Mouse (Mus musculus): ENCODE measurements around the gene Sytl2. TPM values are rescaled to one million over a fixed set of nuclear protein-coding genes. Genes with fewer than 3 reads are reported as not detected.

Gene Sytl2
- total and polyA plus RNA-seq, 3 experiments, result 0.85 TPM; not detected in 2

DNA sequence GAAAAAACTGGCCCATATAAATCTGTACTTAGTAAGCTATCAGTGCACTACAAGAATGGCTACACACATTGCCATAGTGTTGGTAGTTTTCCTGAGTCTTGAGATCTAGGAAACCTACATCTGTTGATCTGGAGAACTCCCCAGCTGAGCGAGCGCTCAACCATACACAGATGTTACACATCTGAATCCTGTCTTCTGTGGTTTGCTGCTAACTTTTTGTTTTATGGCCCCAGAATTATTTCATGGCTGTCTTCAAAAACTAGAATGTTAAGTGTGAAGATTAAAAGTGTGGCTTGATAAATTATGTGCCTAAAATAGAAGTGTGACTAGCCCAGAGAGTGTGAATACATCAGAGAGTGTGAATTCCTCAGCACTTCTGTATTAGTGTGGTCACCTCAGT lies 82.4 kb downstream of the Sytl2 start:
- DNase-seq (ENCODE audit: extremely low read depth), result no peak
- Histone ChIP-seq H3K9me3 (replicated peaks; ENCODE audit: low read length) (no peaks in the 10 kb centered on the region), H3K79me2 (replicated peaks; ENCODE audit: control insufficient read depth, extremely low read depth, insufficient read depth, poor library complexity, severe bottlenecking) (no peaks in the 10 kb centered on the region), H3K36me3 (replicated peaks in 1 of 2; ENCODE audit: control insufficient read depth in 1 of 2, insufficient read depth in 1 of 2, low read length in 1 of 2) (no peaks in the 10 kb centered on the region), H3K4me1 (ENCODE audit: control insufficient read depth in 1 of 2, insufficient read depth in 2 of 2) (no peaks in the 10 kb centered on the region), H3K9ac (ENCODE audit: insufficient read depth, low read depth) (no peak overlapping the region), H3K27me3 (replicated peaks) (peaks cover 2% of the 10 kb centered on the region), H3K4me2 (ENCODE audit: insufficient read depth, low read depth, poor library complexity, severe bottlenecking) (no peak overlapping the region), H3K4me3 (replicated peaks in 1 of 3; ENCODE audit: low read depth in 2 of 3, low read length in 2 of 3, poor library complexity in 1 of 3) (no peak overlapping the region), H3K27ac (ENCODE audit: insufficient read depth, low read depth) (no peak overlapping the region)
- in situ Hi-C loops (cut with MboI; ENCODE audit: low pct_ligation_motif_present, low pct_unique_long_range_greater_than_20kb, low sequenced_read_pairs) (no loop called here), dilution Hi-C loops (cut with MboI; ENCODE audit: extremely low pct_ligation_motif_present, extremely low pct_unique_long_range_greater_than_20kb, low sequenced_read_pairs) (no loop called here)
- TF ChIP-seq POLR2AphosphoS2 (IDR thresholded peaks at IDR 0.05; ENCODE audit: low read depth, low read length) (no peak), SMC3 (IDR thresholded peaks at IDR 0.05; ENCODE audit: low read depth, low read length) (no peak), ZC3H11A (IDR thresholded peaks at IDR 0.05; ENCODE audit: low read depth, low read length) (no peak), IRF4 (IDR thresholded peaks at IDR 0.05; ENCODE audit: low read depth, low read length) (no peak), POLR2A (IDR thresholded peaks at IDR 0.05; ENCODE audit: low read depth, low read length) (no peak), MAX (IDR thresholded peaks at IDR 0.05; ENCODE audit: low read length) (no peak), PAX5 (IDR thresholded peaks at IDR 0.05; ENCODE audit: low read length) (no peak), SIN3A (IDR thresholded peaks at IDR 0.05; ENCODE audit: low read length) (no peak), GABPA (IDR thresholded peaks at IDR 0.05; ENCODE audit: insufficient replicate concordance, low read depth, low read length) (no peak), EP300 (IDR thresholded peaks at IDR 0.05; ENCODE audit: low read length) (no peak), ZKSCAN1 (IDR thresholded peaks at IDR 0.05; ENCODE audit: borderline replicate concordance, low read depth, low read length) (no peak), HCFC1 (IDR thresholded peaks at IDR 0.05; ENCODE audit: low read depth, low read length) (no peak), MYC (IDR thresholded peaks at IDR 0.05; ENCODE audit: low read depth, low read length) (no peak), JUN (IDR thresholded peaks at IDR 0.05; ENCODE audit: insufficient read depth, low read depth, low read length) (no peak), JUND (conservative IDR thresholded peaks at IDR 0.05; ENCODE audit: low read depth, low read length) (no peak), TBP (conservative IDR thresholded peaks at IDR 0.05; ENCODE audit: low read depth, low read length) (no peak), RCOR1 (conservative IDR thresholded peaks at IDR 0.05; ENCODE audit: low read depth, low read length) (no peak)

DNA sequence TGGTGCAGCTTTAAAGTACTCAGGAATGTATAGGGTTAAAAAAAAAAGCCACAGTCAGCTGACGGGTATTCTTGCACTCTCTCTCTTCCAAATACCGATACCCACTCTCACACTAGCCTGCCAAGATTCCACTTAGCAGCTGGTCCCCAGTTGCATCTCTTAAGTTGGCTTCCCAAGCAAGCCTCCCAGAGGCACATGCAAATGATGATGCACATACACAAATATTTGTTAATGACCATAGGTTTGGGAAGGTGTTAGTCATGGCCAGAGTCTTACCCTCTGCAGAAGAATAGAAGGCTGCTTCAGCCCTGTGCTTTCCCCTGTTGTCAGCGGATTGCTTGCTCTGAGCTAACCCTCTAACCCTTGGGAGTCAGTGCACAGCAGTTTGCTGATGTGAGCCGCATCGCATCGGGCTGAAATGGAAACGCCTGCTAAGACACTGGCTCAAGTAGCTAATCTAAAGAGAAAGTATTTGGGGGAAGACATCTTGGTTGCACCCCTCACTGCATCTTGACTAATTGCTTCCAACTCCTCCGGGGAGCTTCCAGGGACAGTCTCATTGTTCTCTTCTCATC lies 84.9 kb downstream of the Sytl2 start:
- Histone ChIP-seq H3K4me2 (ENCODE audit: insufficient read depth, low read depth, poor library complexity, severe bottlenecking) (peak overlapping the region; percentile 2), H3K79me2 (replicated peaks; ENCODE audit: control insufficient read depth, extremely low read depth, insufficient read depth, poor library complexity, severe bottlenecking) (no peaks in the 10 kb centered on the region), H3K4me3 (replicated peaks in 1 of 3; ENCODE audit: low read depth in 2 of 3, low read length in 2 of 3, poor library complexity in 1 of 3) (no peak overlapping the region), H3K4me1 (ENCODE audit: control insufficient read depth in 1 of 2, insufficient read depth in 2 of 2) (no peaks in the 10 kb centered on the region), H3K9ac (ENCODE audit: insufficient read depth, low read depth) (peak overlapping the region; percentile 32; the same call in 1 of the 2 replicates), H3K27ac (ENCODE audit: insufficient read depth, low read depth) (no peak overlapping the region), H3K36me3 (replicated peaks in 1 of 2; ENCODE audit: control insufficient read depth in 1 of 2, insufficient read depth in 1 of 2, low read length in 1 of 2) (no peaks in the 10 kb centered on the region), H3K9me3 (replicated peaks; ENCODE audit: low read length) (no peaks in the 10 kb centered on the region), H3K27me3 (replicated peaks) (no peaks in the 10 kb centered on the region)
- dilution Hi-C loops (cut with MboI; ENCODE audit: extremely low pct_ligation_motif_present, extremely low pct_unique_long_range_greater_than_20kb, low sequenced_read_pairs), result no loop called here
- DNase-seq (ENCODE audit: extremely low read depth), result no peak
- no peak for TF ChIP-seq NELFE (IDR thresholded peaks at IDR 0.05; ENCODE audit: low read depth, low read length)
- no peak for TF ChIP-seq PAX5 (IDR thresholded peaks at IDR 0.05; ENCODE audit: low read length)
- TF ChIP-seq MYC (IDR thresholded peaks at IDR 0.05; ENCODE audit: low read depth, low read length), result no peak
- TF ChIP-seq SIN3A (IDR thresholded peaks at IDR 0.05; ENCODE audit: low read length), result no peak
- no peak for TF ChIP-seq JUN (IDR thresholded peaks at IDR 0.05; ENCODE audit: insufficient read depth, low read depth, low read length)
- no peak for TF ChIP-seq ZC3H11A (IDR thresholded peaks at IDR 0.05; ENCODE audit: low read depth, low read length)
- no peak for TF ChIP-seq CHD1 (IDR thresholded peaks at IDR 0.05; ENCODE audit: low read depth, low read length)
- TF ChIP-seq ETS1 (conservative IDR thresholded peaks at IDR 0.05; ENCODE audit: low read depth, low read length), result no peak
- TF ChIP-seq JUND (conservative IDR thresholded peaks at IDR 0.05; ENCODE audit: low read depth, low read length), result no peak
- no peak for TF ChIP-seq SMC3 (IDR thresholded peaks at IDR 0.05; ENCODE audit: low read depth, low read length)
- in situ Hi-C loops (cut with MboI; ENCODE audit: low pct_ligation_motif_present, low pct_unique_long_range_greater_than_20kb, low sequenced_read_pairs), result no loop called here
